Mouse (Mus musculus) hindbrain, embryonic 12.5 days (tissue): ENCODE results near the gene Loxl1. TPM values are rescaled to one million over a fixed set of nuclear protein-coding genes. Genes with fewer than 3 reads are reported as not detected.

ENCODE experiments used
- ATAC-seq: fragments of 200-750 bp; cut with Nextera tagmentation; 2 replicates; pipeline ENCODE4 v1.8.0; 2017; ENCODE audit warnings: moderate TSS enrichment; ENCODE audit not compliant: low FRiP score
- H3K27ac ChIP-seq: fragments of 300-500 bp; sonication (generic); 2 replicates; pipeline ENCODE4 v1.5.1; 2016; ENCODE audit warnings: mild to moderate bottlenecking
- H3K27me3 ChIP-seq: fragments of 300-500 bp; sonication (generic); 2 replicates; pipeline ENCODE4 v1.6.1; 2016; ENCODE audit warnings: mild to moderate bottlenecking
- H3K36me3 ChIP-seq: fragments of 300-500 bp; sonication (generic); 2 replicates; pipeline ENCODE4 v1.6.1; 2016; ENCODE audit warnings: mild to moderate bottlenecking
- H3K4me1 ChIP-seq: fragments of 300-500 bp; sonication (generic); 2 replicates; pipeline ENCODE4 v1.6.1; 2016
- H3K4me2 ChIP-seq: fragments of 300-500 bp; sonication (generic); replicated peaks from 2 replicates; pipeline ENCODE4 v1.6.1; 2016; ENCODE audit warnings: mild to moderate bottlenecking
- H3K4me3 ChIP-seq: fragments of 300-500 bp; sonication (generic); 2 replicates; pipeline ENCODE4 v1.5.1; 2016; ENCODE audit warnings: mild to moderate bottlenecking
- H3K9ac ChIP-seq: fragments of 300-500 bp; sonication (generic); 2 replicates; pipeline ENCODE4 v1.6.1; 2016; ENCODE audit warnings: mild to moderate bottlenecking, moderate library complexity
- H3K9me3 ChIP-seq: fragments of 300-500 bp; sonication (generic); replicated peaks from 2 replicates; pipeline ENCODE4 v1.6.1; 2016; ENCODE audit warnings: mild to moderate bottlenecking
- WGBS: fragments of 180-500 bp; shearing (Covaris S2); methylation state at CpG from one replicate; pipeline ENCODE4 v1.1.7; 2016; 5-methylcytosine and 5-hydroxymethylcytosine counted together
- polyA plus RNA-seq: library from polyadenylated mRNA; unstranded; fragments of >200 nt; fragmentation: Nextera tagmentation; extraction: Ambion mirVana; gene quantifications from 2 replicates; pipeline ENCODE4 v1.2.1, GENCODE M21; 2016

Gene Loxl1
- 19.2 and 23.8 TPM in 2 replicates for polyA plus RNA-seq

DNA sequence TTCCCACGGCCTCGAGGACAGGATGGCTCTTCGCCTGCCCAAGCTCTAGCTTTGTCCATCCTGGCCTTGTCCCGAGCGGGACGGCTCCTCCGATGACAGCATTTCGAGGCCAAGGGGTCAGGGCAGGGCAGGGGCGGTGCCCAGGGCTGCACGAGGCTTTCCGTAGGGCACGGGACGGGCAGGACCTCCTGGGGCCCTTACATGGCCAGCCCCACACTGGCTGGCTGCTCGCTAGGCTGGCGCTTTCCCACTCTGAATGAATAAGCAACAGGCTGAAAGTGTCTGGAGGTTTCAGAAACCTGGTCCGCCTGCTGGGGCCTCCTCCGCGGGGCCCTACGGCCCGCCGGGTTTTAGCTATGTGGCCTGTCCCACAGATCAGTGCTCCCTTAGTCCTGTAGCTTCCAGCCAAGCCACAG is at the start of gene Loxl1:
Loxl1 (minus strand) TSS at position 243 of the 416 bp plus-strand sequence.
- peak within 1 kb of the TSS; percentile 43 for H3K4me3 ChIP-seq
- peak within 1 kb of the TSS; percentile 72 for H3K4me2 ChIP-seq
- H3K27me3 ChIP-seq = peaks cover 32% of the 10 kb centered on the region
- peak within 1 kb of the TSS; percentile 54 for H3K9ac ChIP-seq
- H3K36me3 ChIP-seq = no peaks in the 10 kb centered on the region
- ATAC-seq = peak; percentile 49
- peaks cover 57% of the 10 kb centered on the region for H3K4me1 ChIP-seq
- WGBS = under 1% methylated on average over 21 of the region's 21 CpGs
- H3K27ac ChIP-seq = peak within 1 kb of the TSS; percentile 60
- H3K9me3 ChIP-seq = no peaks in the 10 kb centered on the region; the same call in 1 of the 2 replicates

DNA sequence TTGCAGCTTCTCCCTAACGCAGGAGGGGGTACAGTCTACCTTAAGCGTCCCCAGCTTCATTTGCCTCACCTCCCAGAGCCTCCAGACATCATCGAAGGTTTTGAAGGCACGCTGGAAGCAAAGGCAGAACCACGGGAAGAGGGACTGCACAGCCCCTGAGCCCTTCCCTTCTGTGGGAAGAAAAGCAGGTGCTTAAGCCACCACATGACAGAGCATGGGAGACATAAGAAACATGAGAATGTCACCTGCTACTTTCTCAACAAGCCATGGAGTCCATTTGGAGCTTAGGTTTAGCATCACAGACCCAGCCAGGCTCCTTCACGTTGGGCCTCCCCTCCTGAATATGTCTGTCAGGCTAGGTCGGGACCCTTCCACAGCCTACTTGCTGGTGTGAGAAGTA is 49.0 kb upstream of the Loxl1 start:
- 0 out of 2 replicates have a peak, but pooled peaks cover 2% of the 10 kb centered on the region for H3K27me3 ChIP-seq
- H3K9ac ChIP-seq = no peak overlapping the region
- no peak overlapping the region for H3K27ac ChIP-seq
- H3K4me3 ChIP-seq = no peak overlapping the region
- H3K36me3 ChIP-seq = no peaks in the 10 kb centered on the region
- H3K9me3 ChIP-seq = no peaks in the 10 kb centered on the region
- WGBS = 86% methylated on average over 7 of the region's 7 CpGs
- ATAC-seq = no peak
- 0 out of 2 replicates have a peak, but pooled peaks cover 2% of the 10 kb centered on the region for H3K4me1 ChIP-seq
- H3K4me2 ChIP-seq = no peak overlapping the region

- no peak overlapping the region for H3K4me2 ChIP-seq
- no peak overlapping the region for H3K4me3 ChIP-seq
- 78% methylated on average over 1 of the region's 1 CpGs for WGBS
- peaks cover 2% of the 10 kb centered on the region; the same call in 1 of the 2 replicates for H3K4me1 ChIP-seq
- no peak for ATAC-seq
- no peak overlapping the region for H3K27ac ChIP-seq
- no peak overlapping the region for H3K9ac ChIP-seq
- H3K9me3 ChIP-seq = no peaks in the 10 kb centered on the region
- H3K27me3 ChIP-seq = 0 out of 2 replicates have a peak, but pooled peaks cover 2% of the 10 kb centered on the region
- H3K36me3 ChIP-seq = no peaks in the 10 kb centered on the region
These were observed 48.4 kb upstream of the Loxl1 start for GRCm38 (mm10) chr9:58361373-58361772.

GRCm38 (mm10) chr9:58355262-58356050 is 42.5 kb upstream of the Loxl1 start:
- peak; percentile 77 for ATAC-seq
- no peaks in the 10 kb centered on the region for H3K9me3 ChIP-seq
- no peak overlapping the region for H3K9ac ChIP-seq
- peaks cover 16% of the 10 kb centered on the region for H3K4me1 ChIP-seq
- H3K4me2 ChIP-seq = no peak overlapping the region; the same call in 1 of the 2 replicates
- H3K27me3 ChIP-seq = peaks cover 4% of the 10 kb centered on the region; the same call in 1 of the 2 replicates
- H3K4me3 ChIP-seq = no peak overlapping the region
- H3K36me3 ChIP-seq = no peaks in the 10 kb centered on the region
- no peak overlapping the region for H3K27ac ChIP-seq
- 25% methylated on average over 6 of the region's 6 CpGs for WGBS

DNA sequence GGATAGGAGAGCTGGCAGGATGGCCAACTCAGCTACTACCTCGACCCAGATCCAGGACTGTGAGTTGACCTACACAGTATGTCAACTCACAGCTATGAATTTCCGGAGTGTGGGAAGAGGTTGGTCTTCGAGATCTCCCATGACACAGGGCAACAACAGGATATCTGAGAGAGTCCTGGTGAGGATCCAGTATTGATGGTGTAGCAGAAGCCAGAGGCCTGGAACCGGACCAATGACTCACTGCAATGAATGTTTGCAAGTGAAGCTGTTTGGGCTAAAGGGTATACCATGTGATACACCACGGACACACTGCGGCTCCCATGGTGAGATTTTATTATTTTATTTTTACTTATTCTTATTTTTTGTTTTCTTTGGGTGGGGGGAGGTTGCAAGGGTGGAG is 41.7 kb upstream of the Loxl1 start:
- ATAC-seq = no peak
- H3K4me2 ChIP-seq = no peak overlapping the region
- H3K9me3 ChIP-seq = no peaks in the 10 kb centered on the region
- no peaks in the 10 kb centered on the region for H3K36me3 ChIP-seq
- H3K4me3 ChIP-seq = no peak overlapping the region
- 84% methylated on average over 6 of the region's 6 CpGs for WGBS
- H3K9ac ChIP-seq = no peak overlapping the region
- no peak overlapping the region for H3K27ac ChIP-seq
- H3K4me1 ChIP-seq = peaks cover 16% of the 10 kb centered on the region
- H3K27me3 ChIP-seq = peaks cover 4% of the 10 kb centered on the region; the same call in 1 of the 2 replicates

DNA sequence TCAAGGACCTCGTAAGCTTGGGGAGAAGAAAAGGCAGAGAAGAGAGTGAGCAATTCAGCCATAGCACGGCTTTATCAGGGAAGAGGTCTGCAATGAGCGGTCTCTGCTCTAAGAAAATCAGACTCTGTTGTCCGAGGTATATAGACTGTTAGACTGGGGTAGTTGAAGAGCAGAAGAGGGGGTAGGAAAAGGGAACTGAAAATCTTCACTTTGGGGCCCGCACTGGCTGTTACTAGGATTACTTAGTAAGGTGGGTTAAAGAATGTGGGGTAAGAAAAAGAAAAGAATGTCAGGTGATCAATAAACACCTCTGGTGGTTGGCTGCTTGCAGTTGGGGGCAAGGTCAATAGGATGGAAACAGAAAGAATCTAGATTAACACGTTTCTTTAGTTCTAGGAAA is 40.2 kb upstream of the Loxl1 start:
- Histone ChIP-seq H3K9me3 (no peaks in the 10 kb centered on the region), H3K36me3 (no peaks in the 10 kb centered on the region), H3K9ac (no peak overlapping the region), H3K4me2 (no peak overlapping the region), H3K27ac (no peak overlapping the region), H3K4me1 (peaks cover 16% of the 10 kb centered on the region), H3K27me3 (peaks cover 4% of the 10 kb centered on the region; the same call in 1 of the 2 replicates), H3K4me3 (no peak overlapping the region)
- 92% methylated on average over 6 of the region's 6 CpGs for WGBS
- ATAC-seq = no peak

- no peak overlapping the region for H3K27ac ChIP-seq
- WGBS = 91% methylated on average over 6 of the region's 6 CpGs
- H3K9me3 ChIP-seq = no peaks in the 10 kb centered on the region
- peaks cover 6% of the 10 kb centered on the region for H3K4me1 ChIP-seq
- H3K4me3 ChIP-seq = no peak overlapping the region
- no peaks in the 10 kb centered on the region for H3K27me3 ChIP-seq
- no peak for ATAC-seq
- H3K36me3 ChIP-seq = no peaks in the 10 kb centered on the region
- no peak overlapping the region for H3K4me2 ChIP-seq
- no peak overlapping the region for H3K9ac ChIP-seq
These were observed 34.8 kb upstream of the Loxl1 start for GRCm38 (mm10) chr9:58347795-58348194.

- 20% methylated on average over 10 of the region's 10 CpGs for WGBS
- Histone ChIP-seq H3K27me3 (no peaks in the 10 kb centered on the region), H3K4me2 (no peak overlapping the region), H3K36me3 (no peaks in the 10 kb centered on the region), H3K9ac (no peak overlapping the region), H3K27ac (no peak overlapping the region), H3K4me3 (no peak overlapping the region), H3K9me3 (no peaks in the 10 kb centered on the region), H3K4me1 (peaks cover 6% of the 10 kb centered on the region)
- ATAC-seq = no peak
These were observed 33.5 kb upstream of the Loxl1 start for GRCm38 (mm10) chr9:58346498-58346897.

GRCm38 (mm10) chr9:58345963-58346362 is 33.0 kb upstream of the Loxl1 start:
- no peaks in the 10 kb centered on the region for H3K36me3 ChIP-seq
- no peak overlapping the region for H3K4me3 ChIP-seq
- H3K9ac ChIP-seq = no peak overlapping the region
- H3K4me1 ChIP-seq = peaks cover 6% of the 10 kb centered on the region
- WGBS = 58% methylated on average over 7 of the region's 7 CpGs
- H3K27me3 ChIP-seq = no peaks in the 10 kb centered on the region
- no peak overlapping the region for H3K27ac ChIP-seq
- no peak overlapping the region for H3K4me2 ChIP-seq
- no peaks in the 10 kb centered on the region for H3K9me3 ChIP-seq
- ATAC-seq = no peak

DNA sequence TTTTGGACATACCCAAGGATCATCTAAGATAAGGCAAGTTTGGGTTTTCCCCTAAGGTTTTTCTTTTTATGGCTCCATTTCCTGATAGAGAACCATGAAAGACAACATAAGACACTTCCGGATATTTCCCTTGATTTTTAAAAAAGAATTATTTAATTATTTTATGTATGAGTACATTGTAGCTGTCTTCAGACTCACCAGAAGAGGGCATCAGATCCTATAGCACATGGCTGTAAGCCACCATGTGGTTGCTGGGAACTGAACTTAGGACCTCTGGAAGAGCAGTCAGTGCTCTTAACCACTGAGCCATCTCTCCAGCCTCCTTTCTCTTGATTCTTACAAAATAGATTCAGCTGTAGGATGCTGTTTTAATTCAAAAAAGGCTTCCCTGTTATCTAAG is 28.8 kb upstream of the Loxl1 start:
- Histone ChIP-seq H3K4me1 (peaks cover 8% of the 10 kb centered on the region), H3K27me3 (no peaks in the 10 kb centered on the region), H3K9ac (no peak overlapping the region), H3K4me3 (no peak overlapping the region), H3K4me2 (no peak overlapping the region), H3K9me3 (no peaks in the 10 kb centered on the region), H3K27ac (no peak overlapping the region), H3K36me3 (no peaks in the 10 kb centered on the region)
- no peak for ATAC-seq
- WGBS = 94% methylated on average over 1 of the region's 1 CpGs

- no peak overlapping the region for H3K27ac ChIP-seq
- ATAC-seq = no peak
- H3K4me2 ChIP-seq = no peak overlapping the region
- no peaks in the 10 kb centered on the region for H3K36me3 ChIP-seq
- no peaks in the 10 kb centered on the region for H3K27me3 ChIP-seq
- peaks cover 2% of the 10 kb centered on the region; the same call in 1 of the 2 replicates for H3K4me1 ChIP-seq
- H3K9ac ChIP-seq = no peak overlapping the region
- H3K4me3 ChIP-seq = no peak overlapping the region
- 69% methylated on average over 8 of the region's 8 CpGs for WGBS
- no peaks in the 10 kb centered on the region for H3K9me3 ChIP-seq
These were observed 23.8 kb upstream of the Loxl1 start for GRCm38 (mm10) chr9:58336650-58337281.

GRCm38 (mm10) chr9:58331276-58331675 is 18.3 kb upstream of the Loxl1 start:
- Histone ChIP-seq H3K27me3 (no peaks in the 10 kb centered on the region), H3K4me2 (no peak overlapping the region), H3K9me3 (no peaks in the 10 kb centered on the region), H3K4me1 (peaks cover 10% of the 10 kb centered on the region), H3K4me3 (no peak overlapping the region), H3K27ac (no peak overlapping the region), H3K9ac (no peak overlapping the region), H3K36me3 (no peaks in the 10 kb centered on the region)
- no peak for ATAC-seq
- 68% methylated on average over 3 of the region's 3 CpGs for WGBS
